Mouse (Mus musculus) thymus, postnatal 25 days (tissue): ENCODE results near the gene Dab2ip.

Source experiments
- DNase-seq: peaks from one replicate; pipeline ENCODE4 v3.0.0; 2022

The Dab2ip gene

GRCm38 (mm10) chr2:35661454-35662000, 103.5 kb downstream of the Dab2ip start:
- DNase-seq: peak; percentile 76

DNA sequence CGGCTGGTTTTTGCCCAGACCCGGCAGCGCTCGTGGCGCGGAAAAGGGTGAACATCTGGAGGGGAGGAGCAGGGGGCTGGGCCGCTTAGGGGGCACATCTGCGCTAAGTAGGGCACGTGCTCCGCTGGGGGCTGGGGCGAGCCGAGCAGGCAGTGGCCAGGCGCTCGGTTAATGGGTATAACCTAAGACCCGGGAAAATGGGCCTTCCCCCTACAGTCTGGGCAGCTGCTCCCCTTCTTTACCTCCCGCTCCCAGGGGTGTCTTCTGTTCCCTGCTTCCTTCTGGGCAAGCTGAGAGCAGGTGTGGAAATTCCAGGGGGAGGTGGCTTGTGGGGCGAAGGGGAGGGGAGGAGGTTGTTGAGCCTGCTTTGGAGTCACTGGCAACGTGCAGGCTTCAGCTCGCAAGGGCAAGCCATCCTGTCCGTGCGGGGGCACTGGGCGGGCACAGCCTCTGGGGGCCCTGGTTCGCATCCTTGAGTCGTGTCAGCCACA, 104.0 kb downstream of the Dab2ip start:
- peak; percentile 72 for DNase-seq

GRCm38 (mm10) chr2:35662738-35663550, 104.9 kb downstream of the Dab2ip start:
- no peak for DNase-seq

DNA sequence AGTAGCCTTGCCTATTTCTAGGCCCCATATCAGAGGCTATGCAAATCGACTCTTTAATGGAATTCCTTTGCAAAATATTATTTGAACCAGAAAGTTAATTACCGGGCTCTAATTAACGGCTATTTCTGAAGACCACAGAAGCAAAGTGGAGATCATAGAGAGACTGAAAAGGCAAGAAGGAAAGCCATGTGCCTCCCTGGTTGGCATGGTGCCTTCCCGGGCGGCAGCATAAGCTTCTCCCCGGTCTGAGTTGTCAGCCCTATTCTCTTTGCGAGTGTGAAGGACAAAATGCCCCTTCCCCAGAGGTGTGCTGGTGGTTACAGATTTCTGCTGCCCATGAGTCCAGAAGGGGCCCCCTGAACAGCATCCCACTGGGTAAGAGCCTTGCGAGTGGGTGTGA, 109.7 kb downstream of the Dab2ip start:
- no peak for DNase-seq

DNA sequence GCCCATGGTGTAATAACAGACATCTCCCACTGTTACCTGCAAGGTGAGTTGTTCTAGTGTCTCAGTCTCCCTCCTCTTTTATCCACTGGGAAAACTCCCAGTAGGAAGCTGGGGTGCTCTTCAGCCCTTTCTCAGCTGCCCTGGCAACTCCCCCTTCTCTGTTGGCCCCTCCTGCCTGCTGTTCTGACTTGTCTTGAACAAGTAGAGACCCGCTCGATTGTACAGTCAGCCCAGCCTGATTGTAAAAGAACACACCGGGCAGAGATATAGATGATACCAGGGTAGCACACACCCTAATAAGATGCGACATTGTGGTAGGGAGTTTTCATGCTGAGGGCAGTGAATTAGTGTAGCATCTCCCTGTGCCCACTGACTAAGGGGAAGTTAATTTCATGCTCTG, 111.2 kb downstream of the Dab2ip start:
- no peak for DNase-seq

DNA sequence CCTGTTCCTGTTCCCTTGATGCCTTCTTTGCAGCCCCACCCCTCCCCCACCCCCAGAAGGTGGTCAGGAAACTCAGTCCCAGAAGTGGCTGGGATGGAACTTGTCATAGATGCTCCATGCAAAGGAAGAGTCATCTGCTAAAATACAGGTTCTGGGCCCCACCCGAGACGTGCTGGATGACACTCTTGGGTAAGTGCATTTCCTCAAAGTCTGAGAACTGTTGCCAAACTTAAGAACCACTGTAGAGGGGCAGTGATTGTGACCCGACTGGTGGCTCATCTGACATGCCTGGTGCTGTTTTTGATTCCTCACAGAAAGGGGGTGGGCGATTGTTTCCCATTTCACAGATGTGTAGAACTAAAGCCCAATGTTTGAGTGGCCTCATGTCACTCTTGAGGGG, 111.7 kb downstream of the Dab2ip start:
- no peak for DNase-seq

DNA sequence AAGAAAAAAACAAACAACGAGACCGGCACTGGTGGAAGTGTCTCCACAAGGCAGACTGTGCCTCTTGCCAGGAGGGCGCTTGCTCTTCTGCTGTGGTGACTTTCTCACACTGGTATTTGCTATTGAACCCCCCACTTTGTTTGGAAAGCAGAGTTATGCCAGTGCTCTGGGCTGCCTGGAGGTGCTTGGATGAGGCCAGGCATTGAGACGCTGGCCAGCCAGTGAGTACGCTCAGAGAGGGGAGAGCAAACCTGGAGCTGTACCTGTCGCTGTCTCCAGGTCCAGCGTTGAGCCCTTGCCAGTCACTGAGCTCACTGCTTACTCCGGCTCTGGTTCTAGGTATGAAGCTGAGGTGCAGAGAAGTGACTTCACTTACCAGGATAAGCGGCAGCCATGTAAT, 112.2 kb downstream of the Dab2ip start:
- DNase-seq: no peak

- no peak for DNase-seq
Measured at GRCm38 (mm10) chr2:35671980-35672910, 114.2 kb downstream of the Dab2ip start.

- DNase-seq: no peak
Measured at GRCm38 (mm10) chr2:35673181-35673580, 115.1 kb downstream of the Dab2ip start.

- no peak for DNase-seq
Measured at GRCm38 (mm10) chr2:35673986-35674385, 115.9 kb downstream of the Dab2ip start.

DNA sequence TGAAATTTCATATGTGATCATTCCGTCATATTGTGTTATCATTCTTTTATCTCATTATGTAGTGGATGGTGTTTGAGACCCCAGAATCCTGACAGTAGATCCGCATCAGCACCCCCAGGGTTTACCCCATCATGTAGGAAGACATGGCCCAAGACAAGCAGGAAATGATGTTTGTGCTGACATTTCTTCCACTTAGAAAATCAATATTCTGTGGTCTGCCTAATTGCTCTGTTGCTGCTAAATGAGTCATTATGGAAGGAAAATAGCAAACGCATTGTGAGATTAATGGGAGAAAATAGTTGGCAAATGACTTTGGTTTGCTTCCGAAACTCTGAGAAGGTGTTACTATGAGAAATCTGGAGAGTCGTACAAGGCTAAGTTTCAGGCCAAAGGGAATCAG, 116.4 kb downstream of the Dab2ip start:
- no peak for DNase-seq

- no peak for DNase-seq
Measured at GRCm38 (mm10) chr2:35676075-35676665, 118.1 kb downstream of the Dab2ip start.

- DNase-seq: no peak
Measured at GRCm38 (mm10) chr2:35677855-35678254, 119.8 kb downstream of the Dab2ip start.

GRCm38 (mm10) chr2:35678440-35678839, 120.4 kb downstream of the Dab2ip start:
- no peak for DNase-seq

DNA sequence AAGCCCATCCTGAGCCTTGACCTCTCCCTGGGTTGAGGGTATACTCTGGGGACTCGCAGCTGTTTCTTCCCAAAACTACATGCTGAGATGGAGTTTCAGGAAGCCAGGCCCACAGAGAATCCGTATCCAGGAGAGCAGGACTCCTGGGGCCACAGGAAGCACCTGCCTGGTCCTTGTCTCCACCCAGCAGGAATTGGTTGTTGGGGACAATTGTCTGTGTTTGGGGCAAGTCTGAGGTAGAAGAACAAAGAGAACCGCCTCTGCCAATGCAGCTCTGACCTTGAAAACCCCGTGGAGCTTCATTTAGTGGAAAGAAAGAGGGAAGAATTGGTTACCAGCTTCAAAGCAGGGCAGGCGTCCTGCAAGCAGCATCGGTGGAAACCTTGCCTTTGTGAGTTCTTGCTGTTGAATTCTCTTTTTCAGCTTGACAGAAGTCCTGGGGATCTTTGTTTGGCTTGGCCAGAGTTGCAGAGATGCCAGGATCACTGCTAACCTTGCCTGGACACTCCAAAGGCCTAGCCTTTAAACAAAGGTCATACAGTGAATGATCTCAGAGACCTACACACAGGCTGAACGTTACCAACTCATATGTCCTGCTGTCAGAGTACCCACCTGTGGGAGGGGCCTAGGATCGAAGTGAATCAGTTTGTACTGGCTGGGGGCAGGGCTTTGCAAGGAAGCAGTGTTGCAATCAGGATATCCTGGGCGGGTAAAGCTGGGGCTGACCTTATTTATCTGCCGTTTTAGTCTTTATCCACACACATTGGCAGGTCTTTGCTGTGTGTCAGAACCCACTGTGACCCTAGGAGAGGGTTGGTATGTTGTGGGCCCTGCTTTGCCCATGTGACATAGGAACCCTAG, 122.0 kb downstream of the Dab2ip start:
- DNase-seq: peak; percentile 30

GRCm38 (mm10) chr2:35680833-35681232, 122.8 kb downstream of the Dab2ip start:
- DNase-seq: no peak

DNA sequence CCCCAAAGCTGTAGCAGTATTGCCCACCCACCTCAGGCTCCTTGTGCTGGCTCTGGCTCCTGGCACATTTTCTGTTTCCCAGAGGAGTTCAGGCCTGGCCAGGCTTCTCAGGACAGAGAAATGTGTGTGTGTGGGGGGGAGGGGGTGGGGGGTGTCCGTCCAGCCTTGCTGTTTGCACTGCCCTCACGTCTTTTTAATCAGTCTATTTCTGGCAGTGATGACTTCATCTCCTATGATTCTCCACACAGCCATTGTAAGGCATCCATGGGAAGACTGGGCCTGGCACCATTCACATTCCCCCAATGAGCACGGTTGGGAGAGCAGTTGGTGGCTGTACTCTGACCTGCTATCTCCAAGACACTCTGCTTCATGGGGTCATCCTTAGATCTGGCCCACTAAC, 125.9 kb downstream of the Dab2ip start:
- DNase-seq: no peak

DNA sequence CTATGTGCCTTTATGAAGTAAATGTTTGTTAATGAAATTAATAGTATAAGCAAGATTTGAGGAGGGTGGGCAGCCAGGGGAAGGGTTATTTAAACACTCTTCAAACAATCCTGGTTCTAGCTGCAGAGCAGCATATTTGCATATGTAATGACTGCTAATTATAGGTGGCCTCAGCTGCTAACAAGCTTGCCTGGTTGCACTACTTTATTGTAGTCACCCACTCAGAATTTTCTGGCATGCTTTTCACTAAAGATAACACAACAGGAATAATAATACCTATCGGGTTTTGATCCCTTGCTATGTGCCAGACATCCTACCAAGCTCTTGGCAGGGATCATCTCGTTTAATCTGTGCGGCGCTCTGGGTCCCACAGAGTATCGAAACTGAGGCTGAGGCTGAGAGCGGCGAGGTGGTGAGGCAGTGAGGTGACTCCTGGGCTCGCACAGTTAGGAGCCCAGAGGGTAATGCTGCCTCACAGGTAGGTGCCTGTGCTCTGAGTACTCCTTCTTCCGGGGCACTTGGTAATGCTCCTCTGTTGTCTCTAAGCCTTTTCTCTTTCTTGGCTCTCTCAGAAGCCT, 126.8 kb downstream of the Dab2ip start:
- no peak for DNase-seq

GRCm38 (mm10) chr2:35686104-35686503, 128.0 kb downstream of the Dab2ip start:
- DNase-seq: no peak

GRCm38 (mm10) chr2:35687557-35688070, 129.5 kb downstream of the Dab2ip start:
- no peak for DNase-seq

GRCm38 (mm10) chr2:35688121-35688520, 130.1 kb downstream of the Dab2ip start:
- no peak for DNase-seq
